In genomic region chr17:5493161-5493771, GRCm38 (mm10) we compare ENCODE assay signal across 8 mouse cellular contexts. TPM values are rescaled to one million over a fixed set of nuclear protein-coding genes. Genes with fewer than 3 reads are reported as not detected.
DNase-seq lines count a peak whose midpoint lies in the region; ATAC-seq and TF ChIP-seq lines count a peak whose summit lies in the region.

No protein-coding gene starts in this region.

- 3% methylated on average over 53 of the region's 53 CpGs for WGBS in heart, embryonic 10.5 days
- WGBS in kidney, embryonic 16.5 days: 1% methylated on average over 52 of the region's 53 CpGs
- WGBS in lung, embryonic 15.5 days: 2% methylated on average over 53 of the region's 53 CpGs

- no peaks in the 10 kb centered on the region for H3K9me3 ChIP-seq in heart, embryonic 10.5 days
- H3K9me3 ChIP-seq in kidney, embryonic 16.5 days (ENCODE audit: low read length): no peaks in the 10 kb centered on the region
- H3K9me3 ChIP-seq in lung, embryonic 15.5 days: no peaks in the 10 kb centered on the region

- no peak for ATAC-seq in kidney, embryonic 16.5 days (ENCODE audit: low FRiP score, low TSS enrichment)
- ATAC-seq in lung, embryonic 15.5 days (ENCODE audit: borderline replicate concordance, extremely low read depth, low FRiP score, low TSS enrichment): no peak

- no peak for TF ChIP-seq CTCF in cortical plate, adult 2 months (IDR thresholded peaks at IDR 0.05; ENCODE audit: extremely low read depth, insufficient read depth, low read length)

- peak overlapping the region; percentile 81 for H3K4me3 ChIP-seq in cortical plate, adult 2 months (ENCODE audit: insufficient read depth, low read length)
- H3K4me3 ChIP-seq in heart, embryonic 10.5 days: peak overlapping the region; percentile 89
- H3K4me3 ChIP-seq in kidney, embryonic 16.5 days (ENCODE audit: low read length): peak overlapping the region; percentile 77
- peak overlapping the region; percentile 72 for H3K4me3 ChIP-seq in lung, embryonic 15.5 days

- peak overlapping the region; percentile 77 for H3K9ac ChIP-seq in kidney, embryonic 16.5 days (replicated peaks; ENCODE audit: low read length)
- peak overlapping the region; percentile 64 for H3K9ac ChIP-seq in lung, embryonic 15.5 days

- DNase-seq in urinary bladder, adult 2 months (ENCODE audit: low spot score): peak; percentile 32
- DNase-seq in urinary bladder, postnatal 4 days (ENCODE audit: low spot score in 2 of 2): no peak
- no peak for DNase-seq in heart, embryonic 10.5 days (ENCODE audit: low spot score)
- peak; percentile 41 for DNase-seq in right cerebral cortex, postnatal 4 days
- DNase-seq in frontal cortex, postnatal 25 days (ENCODE audit: low spot score in 2 of 2): no peak

- TF ChIP-seq POLR2A in cortical plate, adult 2 months (IDR thresholded peaks at IDR 0.05; ENCODE audit: extremely low read depth, insufficient read depth, low read length): no peak

- H3K36me3 ChIP-seq in heart, embryonic 10.5 days: no peaks in the 10 kb centered on the region
- no peaks in the 10 kb centered on the region for H3K36me3 ChIP-seq in kidney, embryonic 16.5 days (ENCODE audit: insufficient read depth, low read length)
- H3K36me3 ChIP-seq in lung, embryonic 15.5 days: no peaks in the 10 kb centered on the region

- H3K4me1 ChIP-seq in cortical plate, adult 2 months (ENCODE audit: control insufficient read depth, insufficient read depth, low read length): peaks cover 3% of the 10 kb centered on the region; the same call in 1 of the 2 replicates
- H3K4me1 ChIP-seq in heart, embryonic 10.5 days: peaks cover 23% of the 10 kb centered on the region
- peaks cover 3% of the 10 kb centered on the region; the same call in 1 of the 2 replicates for H3K4me1 ChIP-seq in kidney, embryonic 16.5 days (ENCODE audit: insufficient read depth, low read length)
- peaks cover 14% of the 10 kb centered on the region; the same call in 1 of the 2 replicates for H3K4me1 ChIP-seq in lung, embryonic 15.5 days

- H3K27ac ChIP-seq in cortical plate, adult 2 months (ENCODE audit: insufficient read depth, low read length): peak overlapping the region; percentile 78
- H3K27ac ChIP-seq in heart, embryonic 10.5 days: peak overlapping the region; percentile 91
- peak overlapping the region; percentile 65; the same call in 1 of the 2 replicates for H3K27ac ChIP-seq in kidney, embryonic 16.5 days (ENCODE audit: low read length)
- no peak overlapping the region for H3K27ac ChIP-seq in lung, embryonic 15.5 days

- H3K4me2 ChIP-seq in kidney, embryonic 16.5 days (replicated peaks; ENCODE audit: low read depth, low read length): peak overlapping the region; percentile 97
- peak overlapping the region; percentile 99 for H3K4me2 ChIP-seq in lung, embryonic 15.5 days

- H3K27me3 ChIP-seq in heart, embryonic 10.5 days (ENCODE audit: insufficient read depth, poor library complexity, severe bottlenecking): peaks cover 53% of the 10 kb centered on the region
- no peaks in the 10 kb centered on the region for H3K27me3 ChIP-seq in kidney, embryonic 16.5 days (ENCODE audit: insufficient read depth, low read length)
- H3K27me3 ChIP-seq in lung, embryonic 15.5 days: peaks cover 20% of the 10 kb centered on the region; the same call in 1 of the 2 replicates

RNA-seq across cellular contexts. Expression of gene Zdhhc14, which starts 0.9 kb away (rescaled TPM):
- polyA plus RNA-seq in urinary bladder, adult 2 months (2012; rRNA removed): 4.8 and 8.3 TPM in 2 replicates
- polyA plus RNA-seq in cortical plate, adult 2 months (2012; rRNA removed): 13.0 and 15.1 TPM in 2 replicates
- polyA plus RNA-seq in heart, embryonic 10.5 days (2016; fragmentation: Nextera tagmentation; extraction: Ambion mirVana): 1.2 and 1.6 TPM in 2 replicates
- 1.4 and 2.5 TPM in 2 replicates for polyA plus RNA-seq in kidney, embryonic 16.5 days (2015; fragmentation: Nextera tagmentation; extraction: Ambion mirVana)
- 1.2 and 1.3 TPM in 2 replicates for polyA plus RNA-seq in lung, embryonic 15.5 days (2015; fragmentation: Nextera tagmentation; extraction: Ambion mirVana)

RNA-seq across cellular contexts. Expression of gene Tmem242, which starts 53.2 kb away (rescaled TPM):
- polyA plus RNA-seq in urinary bladder, adult 2 months (2012; rRNA removed): 34.2 and 47.5 TPM in 2 replicates
- polyA plus RNA-seq in cortical plate, adult 2 months (2012; rRNA removed): 33.8 and 39.4 TPM in 2 replicates
- polyA plus RNA-seq in heart, embryonic 10.5 days (2016; fragmentation: Nextera tagmentation; extraction: Ambion mirVana): 89.6 and 117 TPM in 2 replicates
- polyA plus RNA-seq in kidney, embryonic 16.5 days (2015; fragmentation: Nextera tagmentation; extraction: Ambion mirVana): 140 and 141 TPM in 2 replicates
- polyA plus RNA-seq in lung, embryonic 15.5 days (2015; fragmentation: Nextera tagmentation; extraction: Ambion mirVana): 118 and 127 TPM in 2 replicates

Comparison
In these comparisons a context has a peak if more than half of its experiments do, and no peak if none do; other contexts are left out.
1. DNase-seq: peak in urinary bladder, adult 2 months (single experiment) and right cerebral cortex, postnatal 4 days (single experiment); none in urinary bladder, postnatal 4 days (0 of 2), heart, embryonic 10.5 days (single experiment) and frontal cortex, postnatal 25 days (0 of 2).
2. Peak in every context shown above with its lines, with median percentiles within 50 percentile points of each other: H3K4me3 ChIP-seq.